Mouse (Mus musculus) heart, postnatal 0 days (tissue): ENCODE results near the gene Bnipl. TPM values are rescaled to one million over a fixed set of nuclear protein-coding genes. Genes with fewer than 3 reads are reported as not detected.
A peak's percentile ranks its signal among the peaks of the same experiment; 100 is the strongest.

ENCODE experiments used
- ATAC-seq: fragments of 200-750 bp; cut with Nextera tagmentation; 2 replicates; pipeline ENCODE4 v1.8.0; 2017; ENCODE audit warnings: low read depth, moderate number of reproducible peaks, moderate library complexity; ENCODE audit not compliant: insufficient read depth
- DNase-seq: peaks from one replicate; pipeline ENCODE4 v3.0.0-alpha.2; 2016; ENCODE audit warnings: low spot score
- H3K27ac ChIP-seq: fragments of 300-500 bp; sonication (generic); 2 replicates; pipeline ENCODE4 v1.5.1; 2014; ENCODE audit warnings: low read depth, mild to moderate bottlenecking
- H3K27me3 ChIP-seq: fragments of 300-500 bp; sonication (generic); 2 replicates; pipeline ENCODE4 v1.6.1; 2014; ENCODE audit warnings: low read length, mixed read lengths; ENCODE audit not compliant: control insufficient read depth, insufficient read depth
- H3K36me3 ChIP-seq: fragments of 300-500 bp; sonication (generic); replicated peaks from 2 replicates; pipeline ENCODE4 v1.6.1; 2014; ENCODE audit warnings: low read length, mixed read lengths; ENCODE audit not compliant: control insufficient read depth, insufficient read depth
- H3K4me1 ChIP-seq: fragments of 300-500 bp; sonication (generic); 2 replicates; pipeline ENCODE4 v1.6.1; 2014; ENCODE audit warnings: antibody characterized with exemption; ENCODE audit not compliant: control insufficient read depth, insufficient read depth
- H3K4me2 ChIP-seq: fragments of 300-500 bp; sonication (generic); 2 replicates; pipeline ENCODE4 v1.6.1; 2014; ENCODE audit warnings: low read depth, mild to moderate bottlenecking, low read length, moderate library complexity
- H3K4me3 ChIP-seq: fragments of 300-500 bp; sonication (generic); 2 replicates; pipeline ENCODE4 v1.5.1; 2014; ENCODE audit warnings: low read depth, low read length
- H3K9ac ChIP-seq: fragments of 300-500 bp; sonication (generic); replicated peaks from 2 replicates; pipeline ENCODE4 v1.6.1; 2014; ENCODE audit warnings: low read depth, low read length, mixed read lengths
- H3K9me3 ChIP-seq: fragments of 300-500 bp; sonication (generic); replicated peaks from 2 replicates; pipeline ENCODE4 v1.6.1; 2016; ENCODE audit warnings: low read length; ENCODE audit not compliant: control insufficient read depth
- CTCF ChIP-seq: IDR thresholded peaks from 2 replicates; pipeline ENCODE4 v1.5.1; 2016; ENCODE audit warnings: antibody characterized with exemption, control low read depth, low read depth
- EP300 ChIP-seq: IDR thresholded peaks from 2 replicates; pipeline ENCODE4 v1.6.1; 2016; ENCODE audit warnings: antibody characterized with exemption, low read depth
- WGBS: fragments of 180-500 bp; shearing (Covaris S2); extraction: QIAGEN DNeasy Blood & Tissue Kit; methylation state at CpG from one replicate; pipeline ENCODE4 v1.1.7; 2014; 5-methylcytosine and 5-hydroxymethylcytosine counted together
- polyA plus RNA-seq: library from polyadenylated mRNA; unstranded; fragments of >200 nt; fragmentation: Nextera tagmentation; extraction: Ambion mirVana; gene quantifications from 2 replicates; pipeline ENCODE4 v1.2.1, GENCODE M21; 2015
- total RNA-seq: library from RNA; depleted of rRNA; stranded (reverse); fragments of >200 nt; gene quantifications from 2 replicates; pipeline ENCODE4 v1.2.3, GENCODE M21; 2014; ENCODE audit warnings: low replicate concordance

Gene Bnipl
- total and polyA plus RNA-seq, 2 experiments from 2014 or later = 3.9 TPM; not detected in 1

DNA sequence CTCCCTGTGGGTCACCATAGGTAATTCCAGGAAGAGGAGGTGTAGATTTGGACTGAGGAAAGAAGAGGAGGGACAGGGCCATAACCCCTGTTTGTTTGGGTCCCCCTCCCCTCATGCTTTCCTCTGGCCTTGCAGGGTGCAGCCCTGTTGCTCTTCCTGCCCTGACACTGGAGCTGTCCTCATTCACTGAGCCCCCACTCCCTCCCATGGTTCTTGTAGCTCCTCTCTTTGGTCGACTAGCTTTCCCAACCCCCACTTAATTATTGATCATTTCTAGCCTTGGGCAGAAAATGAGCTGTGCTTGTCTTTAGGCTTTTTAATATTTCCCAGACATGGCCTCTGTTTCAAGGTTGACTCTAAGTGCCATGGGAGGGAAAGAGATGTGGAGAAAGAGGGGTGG lies 33.1 kb upstream of the Bnipl start:
- no peak for DNase-seq
- TF ChIP-seq EP300 = no peak
- no peak for TF ChIP-seq CTCF
- Histone ChIP-seq H3K4me1 (peaks cover 9% of the 10 kb centered on the region), H3K9me3 (no peaks in the 10 kb centered on the region), H3K27ac (peak overlapping the region; percentile 96), H3K36me3 (peaks cover 14% of the 10 kb centered on the region), H3K9ac (peak overlapping the region; percentile 83), H3K27me3 (no peaks in the 10 kb centered on the region), H3K4me3 (peak overlapping the region; percentile 65), H3K4me2 (peak overlapping the region; percentile 85)
- ATAC-seq = no peak
- 36% methylated on average over 1 of the region's 1 CpGs for WGBS

DNA sequence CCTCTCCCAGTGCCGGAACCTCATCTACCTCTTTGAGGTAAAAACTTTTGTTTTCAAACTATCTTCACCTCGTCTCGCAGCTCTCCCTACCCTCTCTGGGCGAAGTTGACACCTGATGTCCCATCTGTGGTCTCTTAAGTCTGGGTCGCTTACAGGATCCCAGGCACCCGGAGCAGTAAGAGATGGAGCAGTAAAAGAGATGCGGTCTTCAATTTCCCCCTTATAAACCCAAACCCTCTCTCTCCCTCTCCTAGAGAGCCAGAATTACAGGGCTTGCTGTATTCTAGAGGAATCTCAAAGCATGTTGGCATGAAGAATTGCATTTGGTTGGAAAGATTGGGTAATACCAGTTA lies 32.6 kb upstream of the Bnipl start:
- WGBS = 2% methylated on average over 7 of the region's 7 CpGs
- Histone ChIP-seq H3K27me3 (no peaks in the 10 kb centered on the region), H3K9me3 (no peaks in the 10 kb centered on the region), H3K4me1 (peaks cover 9% of the 10 kb centered on the region), H3K4me3 (peak overlapping the region; percentile 65), H3K36me3 (peaks cover 13% of the 10 kb centered on the region), H3K9ac (peak overlapping the region; percentile 83), H3K4me2 (peak overlapping the region; percentile 85), H3K27ac (peak overlapping the region; percentile 96)
- TF ChIP-seq CTCF (no peak), EP300 (no peak)
- DNase-seq (no peak), ATAC-seq (no peak)

DNA sequence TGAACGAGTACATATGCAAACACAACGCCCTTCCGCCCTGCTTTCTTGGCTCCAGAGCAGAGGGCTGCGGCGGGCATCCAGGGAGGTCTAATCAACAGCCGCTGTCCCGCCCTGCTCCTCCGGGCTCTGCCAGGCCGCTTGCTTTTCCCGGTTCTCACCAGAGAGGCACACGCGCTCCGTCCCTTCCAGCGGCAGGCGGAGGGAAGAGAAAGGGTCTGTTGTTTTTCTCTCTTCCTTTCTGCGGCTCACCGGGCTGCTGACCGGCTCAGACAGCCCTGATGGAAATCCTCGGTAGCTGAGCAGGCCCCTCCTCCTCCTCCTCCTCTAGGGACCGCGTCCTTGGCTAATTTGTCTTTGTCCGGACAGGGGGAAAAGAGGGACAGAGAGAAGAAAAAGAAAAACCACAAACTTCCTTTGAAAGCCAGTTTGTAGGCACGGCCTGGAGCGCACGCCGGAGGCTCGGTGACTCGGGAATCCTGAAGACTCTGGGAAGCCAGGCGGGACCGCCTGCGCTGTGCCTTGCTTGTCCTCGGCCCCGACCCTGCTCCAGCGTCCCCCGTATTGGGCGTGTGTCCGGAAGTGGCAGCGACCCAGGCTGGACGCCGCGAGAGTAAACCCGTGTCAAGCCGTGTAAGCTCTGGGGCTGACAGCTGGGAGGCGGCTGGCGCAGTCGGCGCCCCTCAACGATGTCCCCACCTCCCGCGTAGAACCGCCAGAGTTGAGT lies 32.0 kb upstream of the Bnipl start:
- TF ChIP-seq CTCF = 0 out of 2 replicates have a peak, but pooled peaks have one; percentile 10
- TF ChIP-seq EP300 = no peak
- Histone ChIP-seq H3K27me3 (no peaks in the 10 kb centered on the region), H3K4me2 (peak overlapping the region; percentile 85), H3K27ac (peak overlapping the region; percentile 96), H3K36me3 (peaks cover 8% of the 10 kb centered on the region), H3K4me3 (peak overlapping the region; percentile 65), H3K4me1 (peaks cover 9% of the 10 kb centered on the region), H3K9me3 (no peaks in the 10 kb centered on the region), H3K9ac (peak overlapping the region; percentile 83)
- WGBS = under 1% methylated on average over 50 of the region's 51 CpGs
- DNase-seq (peak; percentile 92), ATAC-seq (peak; percentile 73)

DNA sequence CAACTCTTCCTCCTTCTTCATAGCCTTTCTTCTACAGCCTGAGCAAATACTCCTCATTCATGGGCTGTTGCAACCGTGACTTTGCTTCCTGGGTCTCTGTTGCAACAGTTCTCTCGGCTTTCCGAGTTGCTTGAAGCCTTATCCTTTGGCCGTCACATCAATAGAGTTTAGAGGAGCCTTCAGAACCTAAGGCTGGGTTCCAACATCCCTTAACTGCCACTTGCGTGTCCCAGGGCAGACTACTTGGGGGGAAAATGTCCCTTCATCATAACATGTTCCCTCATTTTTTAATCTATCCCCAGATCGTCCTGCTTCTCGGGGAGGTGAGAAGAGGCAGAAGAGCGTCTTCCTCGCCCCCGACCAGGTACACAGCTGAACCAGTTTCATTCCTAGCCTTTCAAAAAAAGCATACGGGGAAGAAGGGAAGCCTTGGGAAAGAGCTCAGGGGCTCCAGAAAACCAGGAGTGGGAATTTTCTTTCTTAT lies 31.4 kb upstream of the Bnipl start:
- H3K27ac ChIP-seq = peak overlapping the region; percentile 96
- no peaks in the 10 kb centered on the region for H3K27me3 ChIP-seq
- H3K36me3 ChIP-seq = peaks cover 2% of the 10 kb centered on the region; the same call in 1 of the 2 replicates
- peak overlapping the region; percentile 83 for H3K9ac ChIP-seq
- TF ChIP-seq EP300 (no peak), CTCF (no peak)
- DNase-seq = no peak
- peak overlapping the region; percentile 85 for H3K4me2 ChIP-seq
- no peak for ATAC-seq
- WGBS = under 1% methylated on average over 11 of the region's 11 CpGs
- no peaks in the 10 kb centered on the region for H3K9me3 ChIP-seq
- H3K4me1 ChIP-seq = peaks cover 14% of the 10 kb centered on the region
- H3K4me3 ChIP-seq = peak overlapping the region; percentile 65

DNA sequence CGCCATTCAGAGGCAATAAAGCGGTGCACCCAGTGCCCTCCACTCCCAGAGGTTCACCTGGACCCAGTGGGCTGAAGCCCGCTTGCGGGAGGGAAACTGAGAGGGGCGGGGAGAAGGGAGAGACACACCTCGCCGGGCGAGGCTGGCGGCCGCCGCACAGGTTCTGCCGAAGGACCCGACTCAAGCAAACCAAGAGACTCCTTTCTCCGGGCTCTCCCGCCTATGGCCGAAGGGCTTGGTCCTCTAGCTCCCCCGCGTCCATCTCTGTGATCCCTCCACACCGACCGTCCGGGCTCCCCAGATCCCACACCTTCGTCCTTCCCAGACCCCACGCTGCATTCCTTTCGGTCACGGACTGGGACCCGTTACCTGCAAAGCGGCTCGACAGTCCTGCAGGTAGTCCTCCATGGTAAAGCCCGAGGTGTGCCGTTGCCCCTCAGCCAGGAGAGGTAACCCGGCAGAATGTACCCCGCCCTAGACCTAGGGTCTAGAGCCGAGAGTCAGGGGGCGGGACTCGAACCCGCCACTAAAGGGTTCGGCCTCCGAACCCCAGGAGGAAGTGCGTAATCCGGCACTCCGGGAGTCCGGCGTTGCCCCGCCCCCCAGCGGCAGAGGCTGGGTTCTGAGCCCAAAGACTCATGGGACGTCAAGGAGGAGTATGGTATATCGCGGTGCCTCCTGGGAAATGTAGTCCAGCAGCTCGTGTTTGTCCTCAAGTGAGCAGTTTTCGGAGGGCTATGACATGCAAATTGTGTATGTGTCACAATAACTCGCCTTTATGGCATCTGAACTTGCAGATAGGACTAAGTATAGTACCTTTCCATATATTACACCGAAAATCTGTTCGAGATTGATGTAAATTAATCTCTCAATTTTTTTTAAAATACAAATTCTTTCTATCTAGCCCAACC lies 30.5 kb upstream of the Bnipl start, which contains the start of the genes Mindy1 and Prune1:
Gene Mindy1, plus strand, starts transcription at position 130 of the 911 bp plus-strand sequence.
Gene Prune1, minus strand, starts transcription at position 861 of the 911 bp plus-strand sequence.
- peaks cover 22% of the 10 kb centered on the region for H3K4me1 ChIP-seq
- ATAC-seq (peak; percentile 85), DNase-seq (peak; percentile 96)
- no peaks in the 10 kb centered on the region for H3K9me3 ChIP-seq
- H3K27ac ChIP-seq = peak within 1 kb of the TSS; percentile 96
- H3K4me2 ChIP-seq = peak within 1 kb of the TSS; percentile 85
- WGBS = under 1% methylated on average over 52 of the region's 53 CpGs
- H3K9ac ChIP-seq = peak within 1 kb of the TSS; percentile 86
- H3K27me3 ChIP-seq = no peaks in the 10 kb centered on the region
- H3K4me3 ChIP-seq = peak within 1 kb of the TSS; percentile 65
- TF ChIP-seq EP300 (0 out of 2 replicates have a peak, but pooled peaks have one; percentile 43), CTCF (peak; percentile 36)
- H3K36me3 ChIP-seq = no peaks in the 10 kb centered on the region
